Mouse (Mus musculus) fibroblast of lung, adult 2 months (primary cell): ENCODE results near the gene Cadps2.

Experiments
- DNase-seq: peaks from one replicate; pipeline ENCODE4 v3.0.0-alpha.2; 2011; ENCODE audit warnings: low read depth

Cadps2 gene

GRCm38 (mm10) chr6:23353480-23353879 lies 485.7 kb downstream of the Cadps2 start:
- no peak for DNase-seq

DNA sequence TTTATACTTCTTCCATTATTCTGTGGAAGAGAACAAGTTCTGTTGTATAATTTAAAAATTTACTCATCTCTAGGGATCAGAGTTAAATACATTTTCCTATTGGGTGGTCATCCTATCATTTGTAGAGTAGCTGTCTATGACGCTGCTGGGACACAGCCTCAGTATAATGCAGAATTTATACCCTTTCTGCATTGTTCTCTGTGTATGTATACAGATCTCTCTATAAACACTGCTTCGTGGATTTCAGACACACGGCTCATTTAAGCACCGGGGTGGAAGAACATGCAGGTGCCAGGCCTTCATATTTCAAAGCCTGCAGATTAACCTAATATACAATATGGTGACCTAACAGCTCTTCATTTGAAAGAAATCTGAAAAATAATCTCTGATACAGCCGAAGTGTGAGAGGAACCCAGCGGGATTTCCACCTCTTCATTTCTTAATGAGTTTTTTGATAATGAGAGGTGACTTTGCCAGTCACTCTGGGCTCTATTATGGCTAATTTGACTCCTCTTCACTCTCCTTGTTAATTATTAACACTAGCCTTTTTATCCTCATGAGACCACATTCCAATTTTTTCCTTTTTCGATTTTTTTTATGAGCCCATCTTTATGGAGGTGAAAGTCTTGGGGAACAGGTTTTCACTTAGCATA lies 501.7 kb downstream of the Cadps2 start:
- DNase-seq = no peak

DNA sequence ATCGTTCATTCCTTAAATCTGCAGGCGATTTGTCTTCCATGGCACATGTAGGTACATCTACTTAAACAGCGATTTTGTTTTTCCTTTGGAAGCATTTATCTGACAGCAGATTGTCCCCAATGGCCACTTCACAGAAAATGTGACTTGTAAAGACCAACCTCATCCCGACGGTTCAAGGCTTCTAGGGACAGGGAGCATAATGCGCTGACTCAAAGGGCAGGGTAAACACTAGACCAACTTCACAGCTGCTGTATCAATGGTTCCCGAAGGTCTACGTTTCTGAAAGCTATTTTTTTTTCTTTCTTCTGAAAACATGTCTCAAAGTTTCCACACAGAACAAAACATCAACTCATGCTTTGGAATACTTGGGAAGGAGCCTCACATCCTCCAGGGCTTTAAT lies 524.3 kb downstream of the Cadps2 start:
- no peak for DNase-seq

DNA sequence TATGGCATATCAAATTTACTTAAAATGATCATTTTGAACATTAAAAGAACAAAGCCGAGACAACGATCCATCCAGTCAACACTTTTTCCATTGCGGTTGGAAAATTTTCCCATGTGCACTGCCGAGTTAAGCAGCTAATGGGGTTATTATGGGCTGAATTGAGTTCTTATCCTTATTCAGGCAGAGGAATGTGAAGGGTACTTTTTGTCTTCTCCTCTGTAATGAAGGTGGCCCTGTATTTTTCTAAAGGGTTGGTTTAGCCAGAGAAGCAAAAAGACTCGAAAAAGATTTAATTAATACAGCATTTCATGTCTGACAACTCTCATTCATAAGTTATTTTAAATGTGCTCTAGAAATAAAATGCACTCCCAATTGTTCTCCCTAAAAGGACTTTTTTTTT lies 524.9 kb downstream of the Cadps2 start:
- no peak for DNase-seq

DNA sequence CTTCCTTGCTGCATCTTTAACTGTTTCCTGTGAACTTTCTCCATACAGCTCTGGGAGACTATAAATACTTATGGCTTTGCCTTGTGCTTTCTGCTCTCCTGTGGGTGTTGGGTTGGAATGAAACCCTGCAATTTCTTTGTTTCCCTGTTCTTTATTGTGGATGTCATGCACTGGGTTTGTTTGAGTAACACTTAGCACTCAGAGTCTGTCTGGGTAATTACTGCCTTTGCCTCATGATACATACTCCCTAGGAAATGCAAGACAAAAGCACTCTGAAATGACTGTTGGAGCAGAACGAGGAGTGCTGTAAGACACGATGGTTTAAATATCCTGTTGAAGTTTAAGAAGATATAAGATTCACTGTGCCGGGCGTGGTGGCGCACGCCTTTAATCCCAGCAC lies 533.2 kb downstream of the Cadps2 start:
- DNase-seq = no peak

DNA sequence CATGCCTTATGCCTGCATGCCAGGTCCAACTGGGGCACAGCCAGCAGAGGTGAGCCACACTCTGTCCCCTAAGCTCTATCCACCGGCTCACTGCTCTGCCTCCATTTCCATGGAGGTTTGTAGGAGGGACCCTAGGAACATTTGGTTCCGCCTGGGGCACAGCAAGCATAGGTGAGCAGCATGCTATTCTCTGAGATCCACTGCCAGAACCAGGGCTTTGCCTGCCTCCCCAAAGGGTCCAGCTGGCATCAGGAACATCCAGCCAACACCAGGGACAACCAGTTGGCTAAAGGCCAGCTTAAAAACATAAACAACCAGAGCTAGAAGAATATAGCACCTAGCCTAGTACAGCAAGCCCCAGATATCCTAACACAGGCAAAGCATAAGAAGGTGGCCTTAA lies 540.6 kb downstream of the Cadps2 start:
- DNase-seq = no peak

GRCm38 (mm10) chr6:23294685-23295084 lies 544.5 kb downstream of the Cadps2 start:
- no peak for DNase-seq

DNA sequence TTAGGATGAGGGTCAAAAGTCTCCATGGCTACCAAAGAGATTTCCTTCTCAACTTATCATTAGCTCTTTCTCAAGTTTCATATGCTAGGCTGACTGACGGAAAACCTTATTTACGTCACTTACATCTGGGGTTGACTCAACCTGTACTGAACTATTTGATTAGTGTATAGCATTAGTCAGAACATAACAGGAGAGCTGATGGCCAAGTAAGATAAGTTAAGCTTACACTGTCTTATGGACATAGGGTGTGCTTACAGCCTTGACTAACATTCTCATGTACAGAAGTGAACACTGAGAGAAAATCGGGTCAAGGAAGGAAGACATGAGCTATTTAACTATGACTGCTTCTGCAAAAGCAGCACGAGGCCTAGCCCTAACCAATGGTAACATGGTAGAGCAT lies 550.5 kb downstream of the Cadps2 start:
- no peak for DNase-seq

- DNase-seq = no peak
These were observed 557.8 kb downstream of the Cadps2 start for GRCm38 (mm10) chr6:23281514-23281820.

GRCm38 (mm10) chr6:23280811-23281513 lies 558.3 kb downstream of the Cadps2 start:
- no peak for DNase-seq

DNA sequence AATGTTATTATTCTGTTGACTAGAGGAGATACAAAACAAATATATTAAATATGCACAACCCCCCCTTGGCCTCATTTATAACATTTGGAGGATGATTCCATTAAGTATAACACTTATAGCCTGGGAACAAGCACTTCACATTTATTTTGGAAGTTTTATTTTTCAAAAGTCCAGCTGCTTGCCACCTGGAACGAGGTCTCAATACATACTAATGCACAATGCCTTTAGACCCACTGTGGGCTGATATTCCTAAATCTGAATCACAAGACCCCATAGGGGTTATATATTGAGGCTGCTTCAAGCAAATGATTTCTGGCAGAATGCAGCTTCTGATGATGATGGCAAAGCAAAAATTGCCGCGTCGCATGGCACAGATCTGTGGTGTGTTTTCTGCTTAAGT lies 565.7 kb downstream of the Cadps2 start:
- no peak for DNase-seq

- DNase-seq = no peak
These were observed 566.2 kb downstream of the Cadps2 start for GRCm38 (mm10) chr6:23272979-23273378.

DNA sequence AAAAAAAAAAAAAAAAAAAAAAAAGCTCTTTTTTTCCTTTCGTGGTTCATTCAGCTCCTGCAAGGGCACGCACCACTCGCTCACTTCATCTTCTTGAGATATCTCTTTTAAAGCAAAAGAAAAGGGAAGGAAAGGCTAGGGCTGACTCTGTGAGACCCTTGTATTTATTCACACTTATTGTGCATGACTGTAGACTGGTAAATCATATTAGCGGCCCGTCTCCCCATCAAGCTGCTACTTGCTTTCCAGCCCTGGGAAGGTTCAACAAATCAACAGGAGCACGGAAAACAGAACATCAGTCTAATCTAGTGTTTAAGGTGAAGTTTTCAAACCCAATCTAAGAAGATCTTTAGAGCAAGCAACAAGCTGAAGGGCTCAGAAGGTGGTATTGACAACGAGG lies 566.7 kb downstream of the Cadps2 start:
- DNase-seq = no peak

GRCm38 (mm10) chr6:23260738-23261050 lies 578.5 kb downstream of the Cadps2 start:
- DNase-seq = no peak

- no peak for DNase-seq
These were observed 579.0 kb downstream of the Cadps2 start for GRCm38 (mm10) chr6:23260016-23260737.

DNA sequence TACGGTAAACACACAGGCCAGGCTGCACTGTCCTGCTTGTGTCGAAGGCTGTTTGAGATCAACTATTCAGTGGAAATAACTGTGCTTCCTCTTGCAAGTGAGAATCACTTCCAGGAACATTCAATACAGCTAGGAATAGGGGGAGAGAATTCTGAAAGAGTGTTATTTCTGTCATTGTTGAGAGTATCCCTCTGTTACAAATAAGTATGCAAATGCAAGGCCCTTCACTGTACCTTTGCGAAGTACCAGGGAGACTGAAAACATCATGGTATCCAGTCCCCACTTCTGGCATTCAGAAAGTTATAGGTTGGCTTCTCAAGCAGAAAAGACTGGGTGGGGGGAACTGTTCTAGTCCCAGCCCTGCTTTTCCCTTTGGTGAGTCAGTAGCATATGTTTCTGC lies 581.2 kb downstream of the Cadps2 start:
- DNase-seq = no peak

GRCm38 (mm10) chr6:23255161-23255560 lies 584.1 kb downstream of the Cadps2 start:
- no peak for DNase-seq

DNA sequence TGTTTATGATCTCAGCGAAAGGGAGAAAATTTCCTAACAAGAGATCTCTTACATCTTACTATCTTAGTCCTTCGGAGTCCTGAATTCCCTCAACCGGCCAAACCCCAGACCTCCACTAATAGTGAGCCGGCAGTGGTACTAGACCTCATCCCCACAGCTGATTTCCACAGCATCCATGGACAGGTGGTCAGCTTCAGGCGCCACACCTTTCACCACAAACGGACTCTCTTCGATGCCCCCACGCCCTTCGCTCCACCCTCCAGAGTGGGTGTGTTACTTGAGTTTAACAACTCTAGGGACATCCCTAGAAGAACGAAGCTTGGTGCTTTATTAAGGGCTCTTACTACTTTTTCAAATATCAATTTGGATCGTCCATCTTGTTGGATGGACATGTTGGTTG lies 584.6 kb downstream of the Cadps2 start:
- no peak for DNase-seq

GRCm38 (mm10) chr6:23253353-23254311 lies 585.6 kb downstream of the Cadps2 start:
- DNase-seq = no peak

GRCm38 (mm10) chr6:23252196-23253135 lies 586.8 kb downstream of the Cadps2 start:
- DNase-seq = no peak

- no peak for DNase-seq
These were observed 587.8 kb downstream of the Cadps2 start for GRCm38 (mm10) chr6:23251431-23251830.
